Mouse (Mus musculus) liver, embryonic 15.5 days (tissue): ENCODE data around the gene Kpna7. TPM values are rescaled to one million over a fixed set of nuclear protein-coding genes. Genes with fewer than 3 reads are reported as not detected.
"Not testable (repeated sequence)": the region's sequence is repeated elsewhere in the genome, so short reads cannot be mapped to it uniquely, and the experiment has no call there.

Experiments
- ATAC-seq: fragments of 200-750 bp; cut with Nextera tagmentation; 2 replicates; pipeline ENCODE4 v1.8.0; 2017; ENCODE audit warnings: moderate number of reproducible peaks, mild to moderate bottlenecking, moderate library complexity; ENCODE audit not compliant: insufficient read depth
- H3K27ac ChIP-seq: fragments of 300-500 bp; sonication (generic); replicated peaks from 2 replicates; pipeline ENCODE4 v1.5.1; 2015; ENCODE audit warnings: mild to moderate bottlenecking, inconsistent platforms
- H3K27me3 ChIP-seq: fragments of 300-500 bp; sonication (generic); 2 replicates; pipeline ENCODE4 v1.6.1; 2015; ENCODE audit warnings: mild to moderate bottlenecking, inconsistent platforms
- H3K36me3 ChIP-seq: fragments of 300-500 bp; sonication (generic); replicated peaks from 2 replicates; pipeline ENCODE4 v1.6.1; 2015; ENCODE audit warnings: moderate library complexity, mild to moderate bottlenecking, inconsistent platforms
- H3K4me1 ChIP-seq: fragments of 300-500 bp; sonication (generic); replicated peaks from 2 replicates; pipeline ENCODE4 v1.6.1; 2015; ENCODE audit warnings: inconsistent platforms
- H3K4me2 ChIP-seq: fragments of 300-500 bp; sonication (generic); 2 replicates; pipeline ENCODE4 v1.6.1; 2015; ENCODE audit warnings: moderate library complexity, mild to moderate bottlenecking, inconsistent platforms
- H3K4me3 ChIP-seq: fragments of 300-500 bp; sonication (generic); replicated peaks from 2 replicates; pipeline ENCODE4 v1.5.1; 2015; ENCODE audit warnings: mild to moderate bottlenecking, inconsistent platforms
- H3K9ac ChIP-seq: fragments of 300-500 bp; sonication (generic); 2 replicates; pipeline ENCODE4 v1.6.1; 2015; ENCODE audit warnings: moderate library complexity, mild to moderate bottlenecking, inconsistent platforms
- H3K9me3 ChIP-seq: fragments of 300-500 bp; sonication (generic); replicated peaks from 2 replicates; pipeline ENCODE4 v1.6.1; 2016; ENCODE audit warnings: inconsistent platforms
- WGBS: fragments of 180-500 bp; shearing (Covaris S2); methylation state at CpG from one replicate; pipeline ENCODE4 v1.1.7; 2015; ENCODE audit warnings: mixed read lengths; ENCODE audit not compliant: insufficient replicate concordance; 5-methylcytosine and 5-hydroxymethylcytosine counted together
- polyA plus RNA-seq: library from polyadenylated mRNA; unstranded; fragments of >200 nt; fragmentation: Nextera tagmentation; extraction: Ambion mirVana; gene quantifications from 2 replicates; pipeline ENCODE4 v1.2.1, GENCODE M21; 2015

Gene Kpna7
- polyA plus RNA-seq, 1 experiment from 2014 or later = 0.10 TPM

- H3K27me3 ChIP-seq, ATAC-seq: not testable (repeated sequence)
- 68% methylated on average over 1 of the region's 1 CpGs for WGBS
These were observed 53.4 kb downstream of the Kpna7 start for GRCm38 (mm10) chr5:145030476-145030875.

GRCm38 (mm10) chr5:145020712-145021111 is 63.1 kb downstream of the Kpna7 start:
- H3K9me3 ChIP-seq, ATAC-seq: not testable (repeated sequence)

More at GRCm38 (mm10) chr5:145030476-145030875, 53.4 kb downstream of the Kpna7 start:
- not testable (repeated sequence) for H3K27ac ChIP-seq, H3K4me3 ChIP-seq, H3K9me3 ChIP-seq, H3K9ac ChIP-seq, H3K4me2 ChIP-seq, H3K36me3 ChIP-seq, H3K4me1 ChIP-seq

GRCm38 (mm10) chr5:145020254-145020653 is 63.6 kb downstream of the Kpna7 start:
- H3K4me2 ChIP-seq, H3K9ac ChIP-seq, H3K27me3 ChIP-seq, H3K4me1 ChIP-seq, H3K4me3 ChIP-seq, ATAC-seq, H3K9me3 ChIP-seq, H3K36me3 ChIP-seq, H3K27ac ChIP-seq: not testable (repeated sequence)
- 15% methylated on average over 1 of the region's 1 CpGs for WGBS

More at GRCm38 (mm10) chr5:145020712-145021111, 63.1 kb downstream of the Kpna7 start:
- not testable (repeated sequence) for H3K4me1 ChIP-seq, H3K27me3 ChIP-seq, H3K9ac ChIP-seq, H3K4me3 ChIP-seq, H3K36me3 ChIP-seq, H3K4me2 ChIP-seq, H3K27ac ChIP-seq
- WGBS = 18% methylated on average over 1 of the region's 1 CpGs

- H3K4me3 ChIP-seq, H3K4me2 ChIP-seq, H3K36me3 ChIP-seq, H3K9me3 ChIP-seq, H3K27ac ChIP-seq, H3K27me3 ChIP-seq, H3K9ac ChIP-seq, H3K4me1 ChIP-seq, ATAC-seq: not testable (repeated sequence)
- 11% methylated on average over 2 of the region's 2 CpGs for WGBS
These were observed 67.1 kb downstream of the Kpna7 start for GRCm38 (mm10) chr5:145016761-145017160.

- WGBS = 71% methylated on average over 1 of the region's 1 CpGs
- H3K9ac ChIP-seq = no peak overlapping the region
- H3K27me3 ChIP-seq = no peaks in the 10 kb centered on the region
- no peak overlapping the region for H3K4me3 ChIP-seq
- H3K9me3 ChIP-seq = no peaks in the 10 kb centered on the region
- no peaks in the 10 kb centered on the region for H3K4me1 ChIP-seq
- no peaks in the 10 kb centered on the region for H3K36me3 ChIP-seq
- H3K4me2 ChIP-seq = no peak overlapping the region
- no peak for ATAC-seq
- H3K27ac ChIP-seq = no peak overlapping the region
These were observed 69.6 kb downstream of the Kpna7 start for GRCm38 (mm10) chr5:145014278-145014677.

- Histone ChIP-seq H3K27me3 (no peaks in the 10 kb centered on the region), H3K9ac (no peak overlapping the region), H3K36me3 (no peaks in the 10 kb centered on the region), H3K4me2 (no peak overlapping the region), H3K27ac (no peak overlapping the region), H3K9me3 (no peaks in the 10 kb centered on the region), H3K4me3 (no peak overlapping the region), H3K4me1 (no peaks in the 10 kb centered on the region; the same call in 1 of the 2 replicates)
- WGBS = 59% methylated on average over 15 of the region's 15 CpGs
- ATAC-seq = no peak
These were observed 74.8 kb downstream of the Kpna7 start for GRCm38 (mm10) chr5:145008878-145009659.

- WGBS = 57% methylated on average over 6 of the region's 6 CpGs
- no peaks in the 10 kb centered on the region for H3K9me3 ChIP-seq
- H3K27ac ChIP-seq = no peak overlapping the region
- H3K27me3 ChIP-seq = no peaks in the 10 kb centered on the region
- no peak overlapping the region for H3K4me3 ChIP-seq
- H3K4me2 ChIP-seq = no peak overlapping the region
- H3K4me1 ChIP-seq = no peaks in the 10 kb centered on the region; the same call in 1 of the 2 replicates
- no peak overlapping the region for H3K9ac ChIP-seq
- no peak for ATAC-seq
- no peaks in the 10 kb centered on the region for H3K36me3 ChIP-seq
These were observed 78.2 kb downstream of the Kpna7 start for GRCm38 (mm10) chr5:145005596-145005995.

GRCm38 (mm10) chr5:145004495-145004894 is 79.3 kb downstream of the Kpna7 start:
- Histone ChIP-seq H3K9ac (no peak overlapping the region), H3K27me3 (no peaks in the 10 kb centered on the region), H3K27ac (no peak overlapping the region), H3K36me3 (no peaks in the 10 kb centered on the region), H3K4me3 (no peak overlapping the region), H3K4me2 (no peak overlapping the region), H3K9me3 (no peaks in the 10 kb centered on the region), H3K4me1 (no peaks in the 10 kb centered on the region; the same call in 1 of the 2 replicates)
- WGBS = 52% methylated on average over 9 of the region's 9 CpGs
- ATAC-seq = peak; percentile 56

GRCm38 (mm10) chr5:145003362-145003761 is 80.5 kb downstream of the Kpna7 start:
- no peak overlapping the region for H3K27ac ChIP-seq
- H3K9me3 ChIP-seq = no peaks in the 10 kb centered on the region
- no peak overlapping the region for H3K4me2 ChIP-seq
- H3K36me3 ChIP-seq = no peaks in the 10 kb centered on the region
- ATAC-seq = no peak
- no peaks in the 10 kb centered on the region; the same call in 1 of the 2 replicates for H3K4me1 ChIP-seq
- H3K9ac ChIP-seq = no peak overlapping the region
- 54% methylated on average over 3 of the region's 3 CpGs for WGBS
- H3K27me3 ChIP-seq = no peaks in the 10 kb centered on the region
- no peak overlapping the region for H3K4me3 ChIP-seq

GRCm38 (mm10) chr5:144998491-144998890 is 85.3 kb downstream of the Kpna7 start:
- no peak for ATAC-seq
- H3K4me2 ChIP-seq = no peak overlapping the region
- H3K9me3 ChIP-seq = no peaks in the 10 kb centered on the region
- no peak overlapping the region for H3K4me3 ChIP-seq
- WGBS = 23% methylated on average over 2 of the region's 2 CpGs
- no peaks in the 10 kb centered on the region for H3K4me1 ChIP-seq
- no peak overlapping the region for H3K27ac ChIP-seq
- H3K36me3 ChIP-seq = no peaks in the 10 kb centered on the region
- no peaks in the 10 kb centered on the region for H3K27me3 ChIP-seq
- no peak overlapping the region for H3K9ac ChIP-seq

GRCm38 (mm10) chr5:144990481-144990880 is 93.3 kb downstream of the Kpna7 start:
- Histone ChIP-seq H3K36me3 (no peaks in the 10 kb centered on the region), H3K9ac (no peak overlapping the region), H3K4me3 (no peak overlapping the region), H3K4me1 (no peaks in the 10 kb centered on the region), H3K9me3 (no peaks in the 10 kb centered on the region), H3K27ac (no peak overlapping the region), H3K4me2 (no peak overlapping the region), H3K27me3 (no peaks in the 10 kb centered on the region)
- WGBS = 66% methylated on average over 5 of the region's 5 CpGs
- no peak for ATAC-seq

- Histone ChIP-seq H3K9ac (no peak overlapping the region), H3K4me3 (no peak overlapping the region), H3K9me3 (no peaks in the 10 kb centered on the region), H3K4me1 (no peaks in the 10 kb centered on the region), H3K27ac (no peak overlapping the region), H3K27me3 (no peaks in the 10 kb centered on the region), H3K4me2 (no peak overlapping the region), H3K36me3 (no peaks in the 10 kb centered on the region)
- WGBS = 59% methylated on average over 2 of the region's 2 CpGs
- ATAC-seq = no peak
These were observed 93.8 kb downstream of the Kpna7 start for GRCm38 (mm10) chr5:144990051-144990450.
